Mouse (Mus musculus) lung, adult 2 months (tissue): ENCODE measurements at regions not wholly inside any gene's neighbourhood (a gene's known extent, or its start where the extent isn't known, plus 50 kb on each side); places are given as distances from the start of the nearest gene placed in this dataset.
"Not testable (repeated sequence)": the region's sequence is repeated elsewhere in the genome, so short reads cannot be mapped to it uniquely, and the experiment has no call there.

ENCODE experiments used
- DNase-seq: peaks from one replicate; pipeline ENCODE4 v3.0.0; 2022
- H3K4me1 ChIP-seq: fragments of 200-500 bp; 2 replicates; pipeline ENCODE4 v1.6.1; 2011; ENCODE audit warnings: low read length; ENCODE audit not compliant: control insufficient read depth, insufficient read depth
- H3K4me3 ChIP-seq: fragments of 200-500 bp; replicated peaks from 2 replicates; pipeline ENCODE3; 2011; ENCODE audit warnings: low read depth, mild to moderate bottlenecking, control low read depth, low read length; ENCODE audit errors: extremely low read depth
- CTCF ChIP-seq: fragments of 200-500 bp; IDR thresholded peaks from 2 replicates; pipeline ENCODE4 v1.5.1; 2011; ENCODE audit warnings: mild to moderate bottlenecking, low read length, control low read depth; ENCODE audit not compliant: insufficient read depth
- POLR2A ChIP-seq: fragments of 200-500 bp; IDR thresholded peaks from 2 replicates; pipeline ENCODE4 v1.6.1; 2011; ENCODE audit warnings: low read depth, mild to moderate bottlenecking, control low read depth, low read length, borderline replicate concordance; ENCODE audit errors: extremely low read depth
- WGBS: fragments of 180-500 bp; shearing (Covaris S2); methylation state at CpG from one replicate; pipeline ENCODE4 v1.1.7; 2018; 5-methylcytosine and 5-hydroxymethylcytosine counted together

GRCm38 (mm10) chr16:30187907-30188414 lies 79.3 kb downstream of the Cpn2 start:
- TF ChIP-seq POLR2A (peak; percentile 46; the same call in 1 of the 2 replicates), CTCF (peak; percentile 77)
- under 1% methylated on average over 26 of the region's 26 CpGs for WGBS
- DNase-seq: peak; percentile 94
- Histone ChIP-seq H3K4me1 (peaks cover 40% of the 10 kb centered on the region), H3K4me3 (peak overlapping the region; percentile 4)

GRCm38 (mm10) chr16:30188769-30189430 lies 78.4 kb downstream of the Cpn2 start:
- WGBS: 23% methylated on average over 8 of the region's 8 CpGs
- DNase-seq: peak; percentile 78
- Histone ChIP-seq H3K4me1 (peaks cover 46% of the 10 kb centered on the region), H3K4me3 (no peak overlapping the region)
- TF ChIP-seq CTCF (no peak), POLR2A (0 out of 2 replicates have a peak, but pooled peaks have one; percentile 23)

- Histone ChIP-seq H3K4me3 (no peak overlapping the region), H3K4me1 (peaks cover 43% of the 10 kb centered on the region)
- no peak for DNase-seq
- TF ChIP-seq POLR2A (no peak), CTCF (no peak)
- WGBS: 88% methylated on average over 11 of the region's 11 CpGs
These were observed 76.9 kb downstream of the Cpn2 start for GRCm38 (mm10) chr16:30190351-30190750.

- H3K4me3 ChIP-seq: no peak overlapping the region
- TF ChIP-seq CTCF (no peak), POLR2A (no peak)
- 83% methylated on average over 15 of the region's 15 CpGs for WGBS
- H3K4me1 ChIP-seq: peaks cover 37% of the 10 kb centered on the region
- DNase-seq: no peak
These were observed 76.3 kb downstream of the Cpn2 start for GRCm38 (mm10) chr16:30190935-30191514.

GRCm38 (mm10) chr16:30193294-30194261 lies 73.7 kb downstream of the Cpn2 start:
- peaks cover 21% of the 10 kb centered on the region for H3K4me1 ChIP-seq
- no peak overlapping the region for H3K4me3 ChIP-seq
- 49% methylated on average over 8 of the region's 8 CpGs for WGBS
- TF ChIP-seq POLR2A (no peak), CTCF (no peak)
- no peak for DNase-seq

GRCm38 (mm10) chr16:30194836-30195235 lies 72.5 kb downstream of the Cpn2 start:
- 78% methylated on average over 7 of the region's 7 CpGs for WGBS
- H3K4me1 ChIP-seq: peaks cover 14% of the 10 kb centered on the region
- no peak for DNase-seq
- TF ChIP-seq CTCF: no peak
- TF ChIP-seq POLR2A: no peak
- H3K4me3 ChIP-seq: no peak overlapping the region

GRCm38 (mm10) chr16:30195859-30196258 lies 71.4 kb downstream of the Cpn2 start:
- peaks cover 14% of the 10 kb centered on the region for H3K4me1 ChIP-seq
- not testable (repeated sequence) for DNase-seq, H3K4me3 ChIP-seq
- 93% methylated on average over 2 of the region's 2 CpGs for WGBS

GRCm38 (mm10) chr16:30197351-30197750 lies 69.9 kb downstream of the Cpn2 start:
- WGBS: 77% methylated on average over 3 of the region's 3 CpGs
- DNase-seq: peak; percentile 35
- TF ChIP-seq POLR2A (no peak), CTCF (no peak)
- Histone ChIP-seq H3K4me1 (peaks cover 14% of the 10 kb centered on the region), H3K4me3 (no peak overlapping the region)

- no peak for TF ChIP-seq CTCF
- TF ChIP-seq POLR2A: no peak
- H3K4me1 ChIP-seq: peaks cover 6% of the 10 kb centered on the region
- no peak overlapping the region for H3K4me3 ChIP-seq
- no peak for DNase-seq
- WGBS: 53% methylated on average over 4 of the region's 4 CpGs
These were observed 67.5 kb downstream of the Cpn2 start for GRCm38 (mm10) chr16:30199836-30200235.
